Mouse (Mus musculus): ENCODE results near the gene Nln. TPM values are rescaled to one million over a fixed set of nuclear protein-coding genes. Genes with fewer than 3 reads are reported as not detected.

The Nln gene
- polyA plus RNA-seq, 1 experiment from 2014 or later: 21.5 TPM

- H3K27me3 ChIP-seq (replicated peaks; ENCODE audit: control insufficient read depth, insufficient read depth, low read length): no peaks in the 10 kb centered on the region
- peaks cover 66% of the 10 kb centered on the region for H3K4me1 ChIP-seq (ENCODE audit: control insufficient read depth, insufficient read depth, low read length)
- no peaks in the 10 kb centered on the region for H3K9me3 ChIP-seq (ENCODE audit: control insufficient read depth, low read length)
- DNase-seq (ENCODE audit: low spot score) (no peak), ATAC-seq (ENCODE audit: low read depth) (no peak)
- no peak overlapping the region for H3K9ac ChIP-seq (ENCODE audit: low read depth, low read length)
- no peak overlapping the region; the same call in 1 of the 2 replicates for H3K27ac ChIP-seq (replicated peaks; ENCODE audit: low read depth, low read length)
- WGBS: 76% methylated on average over 2 of the region's 2 CpGs
- no peak overlapping the region for H3K4me2 ChIP-seq (ENCODE audit: low read depth, low read length)
- no peaks in the 10 kb centered on the region for H3K36me3 ChIP-seq (ENCODE audit: control insufficient read depth, insufficient read depth, low read length)
- H3K4me3 ChIP-seq (ENCODE audit: low read depth, low read length): no peak overlapping the region
These were observed 73.8 kb downstream of the Nln start for GRCm38 (mm10) chr13:104035651-104036050.

- no peaks in the 10 kb centered on the region for H3K9me3 ChIP-seq (ENCODE audit: control insufficient read depth, low read length)
- no peak overlapping the region for H3K9ac ChIP-seq (ENCODE audit: low read depth, low read length)
- H3K4me2 ChIP-seq (ENCODE audit: low read depth, low read length): no peak overlapping the region
- DNase-seq (ENCODE audit: low spot score) (peak; percentile 91), ATAC-seq (ENCODE audit: low read depth) (peak; percentile 81)
- no peaks in the 10 kb centered on the region for H3K27me3 ChIP-seq (replicated peaks; ENCODE audit: control insufficient read depth, insufficient read depth, low read length)
- no peaks in the 10 kb centered on the region for H3K36me3 ChIP-seq (ENCODE audit: control insufficient read depth, insufficient read depth, low read length)
- 18% methylated on average over 6 of the region's 6 CpGs for WGBS
- peaks cover 66% of the 10 kb centered on the region for H3K4me1 ChIP-seq (ENCODE audit: control insufficient read depth, insufficient read depth, low read length)
- H3K4me3 ChIP-seq (ENCODE audit: low read depth, low read length): no peak overlapping the region
- H3K27ac ChIP-seq (replicated peaks; ENCODE audit: low read depth, low read length): peak overlapping the region; percentile 41
These were observed 74.6 kb downstream of the Nln start for GRCm38 (mm10) chr13:104034854-104035253.

- Histone ChIP-seq H3K4me1 (ENCODE audit: control insufficient read depth, insufficient read depth, low read length) (peaks cover 53% of the 10 kb centered on the region), H3K36me3 (ENCODE audit: control insufficient read depth, insufficient read depth, low read length) (no peaks in the 10 kb centered on the region), H3K27me3 (replicated peaks; ENCODE audit: control insufficient read depth, insufficient read depth, low read length) (no peaks in the 10 kb centered on the region), H3K9me3 (ENCODE audit: control insufficient read depth, low read length) (no peaks in the 10 kb centered on the region), H3K27ac (replicated peaks; ENCODE audit: low read depth, low read length) (peak overlapping the region; percentile 61), H3K4me2 (ENCODE audit: low read depth, low read length) (no peak overlapping the region), H3K9ac (ENCODE audit: low read depth, low read length) (no peak overlapping the region), H3K4me3 (ENCODE audit: low read depth, low read length) (no peak overlapping the region)
- 32% methylated on average over 3 of the region's 3 CpGs for WGBS
- DNase-seq (ENCODE audit: low spot score) (peak; percentile 86), ATAC-seq (ENCODE audit: low read depth) (0 out of 2 replicates have a peak, but pooled peaks have one; percentile 13)
These were observed 76.7 kb downstream of the Nln start for GRCm38 (mm10) chr13:104032620-104033133.

- peak overlapping the region; percentile 61; the same call in 1 of the 2 replicates for H3K27ac ChIP-seq (replicated peaks; ENCODE audit: low read depth, low read length)
- ATAC-seq (ENCODE audit: low read depth): peak; percentile 61
- 45% methylated on average over 12 of the region's 12 CpGs for WGBS
- peak; percentile 75 for DNase-seq (ENCODE audit: low spot score)
- H3K4me2 ChIP-seq (ENCODE audit: low read depth, low read length): no peak overlapping the region
- H3K9me3 ChIP-seq (ENCODE audit: control insufficient read depth, low read length): no peaks in the 10 kb centered on the region
- no peak overlapping the region; the same call in 1 of the 2 replicates for H3K9ac ChIP-seq (ENCODE audit: low read depth, low read length)
- H3K36me3 ChIP-seq (ENCODE audit: control insufficient read depth, insufficient read depth, low read length): no peaks in the 10 kb centered on the region
- peaks cover 46% of the 10 kb centered on the region for H3K4me1 ChIP-seq (ENCODE audit: control insufficient read depth, insufficient read depth, low read length)
- H3K27me3 ChIP-seq (replicated peaks; ENCODE audit: control insufficient read depth, insufficient read depth, low read length): no peaks in the 10 kb centered on the region
- no peak overlapping the region for H3K4me3 ChIP-seq (ENCODE audit: low read depth, low read length)
These were observed 77.5 kb downstream of the Nln start for GRCm38 (mm10) chr13:104031821-104032331.

GRCm38 (mm10) chr13:104030956-104031355, 78.5 kb downstream of the Nln start:
- Histone ChIP-seq H3K4me1 (ENCODE audit: control insufficient read depth, insufficient read depth, low read length) (peaks cover 38% of the 10 kb centered on the region), H3K9ac (ENCODE audit: low read depth, low read length) (no peak overlapping the region), H3K9me3 (ENCODE audit: control insufficient read depth, low read length) (no peaks in the 10 kb centered on the region), H3K27me3 (replicated peaks; ENCODE audit: control insufficient read depth, insufficient read depth, low read length) (no peaks in the 10 kb centered on the region), H3K4me2 (ENCODE audit: low read depth, low read length) (no peak overlapping the region), H3K4me3 (ENCODE audit: low read depth, low read length) (no peak overlapping the region), H3K27ac (replicated peaks; ENCODE audit: low read depth, low read length) (no peak overlapping the region), H3K36me3 (ENCODE audit: control insufficient read depth, insufficient read depth, low read length) (no peaks in the 10 kb centered on the region)
- WGBS: 85% methylated on average over 4 of the region's 4 CpGs
- ATAC-seq (ENCODE audit: low read depth) (no peak), DNase-seq (ENCODE audit: low spot score) (no peak)

- H3K27me3 ChIP-seq (replicated peaks; ENCODE audit: control insufficient read depth, insufficient read depth, low read length): no peaks in the 10 kb centered on the region
- H3K4me3 ChIP-seq (ENCODE audit: low read depth, low read length): no peak overlapping the region
- ATAC-seq (ENCODE audit: low read depth): no peak
- H3K4me2 ChIP-seq (ENCODE audit: low read depth, low read length): no peak overlapping the region
- DNase-seq (ENCODE audit: low spot score): no peak
- no peaks in the 10 kb centered on the region for H3K9me3 ChIP-seq (ENCODE audit: control insufficient read depth, low read length)
- H3K36me3 ChIP-seq (ENCODE audit: control insufficient read depth, insufficient read depth, low read length): no peaks in the 10 kb centered on the region
- peaks cover 35% of the 10 kb centered on the region for H3K4me1 ChIP-seq (ENCODE audit: control insufficient read depth, insufficient read depth, low read length)
- no peak overlapping the region for H3K27ac ChIP-seq (replicated peaks; ENCODE audit: low read depth, low read length)
- H3K9ac ChIP-seq (ENCODE audit: low read depth, low read length): no peak overlapping the region
These were observed 79.9 kb downstream of the Nln start for GRCm38 (mm10) chr13:104029511-104029910.

GRCm38 (mm10) chr13:104029089-104029488, 80.3 kb downstream of the Nln start:
- Histone ChIP-seq H3K9ac (ENCODE audit: low read depth, low read length) (no peak overlapping the region), H3K27me3 (replicated peaks; ENCODE audit: control insufficient read depth, insufficient read depth, low read length) (no peaks in the 10 kb centered on the region), H3K36me3 (ENCODE audit: control insufficient read depth, insufficient read depth, low read length) (no peaks in the 10 kb centered on the region), H3K4me1 (ENCODE audit: control insufficient read depth, insufficient read depth, low read length) (peaks cover 33% of the 10 kb centered on the region), H3K27ac (replicated peaks; ENCODE audit: low read depth, low read length) (no peak overlapping the region), H3K9me3 (ENCODE audit: control insufficient read depth, low read length) (no peaks in the 10 kb centered on the region), H3K4me3 (ENCODE audit: low read depth, low read length) (no peak overlapping the region), H3K4me2 (ENCODE audit: low read depth, low read length) (no peak overlapping the region)
- ATAC-seq (ENCODE audit: low read depth) (no peak), DNase-seq (ENCODE audit: low spot score) (no peak)
- 82% methylated on average over 5 of the region's 5 CpGs for WGBS

GRCm38 (mm10) chr13:104026525-104026924, 82.9 kb downstream of the Nln start:
- Histone ChIP-seq H3K4me3 (ENCODE audit: low read depth, low read length) (no peak overlapping the region), H3K27ac (replicated peaks; ENCODE audit: low read depth, low read length) (no peak overlapping the region), H3K4me2 (ENCODE audit: low read depth, low read length) (no peak overlapping the region), H3K9me3 (ENCODE audit: control insufficient read depth, low read length) (no peaks in the 10 kb centered on the region), H3K9ac (ENCODE audit: low read depth, low read length) (no peak overlapping the region), H3K36me3 (ENCODE audit: control insufficient read depth, insufficient read depth, low read length) (no peaks in the 10 kb centered on the region), H3K27me3 (replicated peaks; ENCODE audit: control insufficient read depth, insufficient read depth, low read length) (no peaks in the 10 kb centered on the region), H3K4me1 (ENCODE audit: control insufficient read depth, insufficient read depth, low read length) (peaks cover 30% of the 10 kb centered on the region)
- no peak for DNase-seq (ENCODE audit: low spot score)
- no peak for ATAC-seq (ENCODE audit: low read depth)
- 71% methylated on average over 3 of the region's 3 CpGs for WGBS

GRCm38 (mm10) chr13:104025710-104025995, 83.8 kb downstream of the Nln start:
- H3K4me2 ChIP-seq (ENCODE audit: low read depth, low read length): peak overlapping the region; percentile 42
- H3K4me3 ChIP-seq (ENCODE audit: low read depth, low read length): no peak overlapping the region
- 38% methylated on average over 6 of the region's 6 CpGs for WGBS
- H3K27me3 ChIP-seq (replicated peaks; ENCODE audit: control insufficient read depth, insufficient read depth, low read length): no peaks in the 10 kb centered on the region
- peaks cover 28% of the 10 kb centered on the region for H3K4me1 ChIP-seq (ENCODE audit: control insufficient read depth, insufficient read depth, low read length)
- ATAC-seq (ENCODE audit: low read depth) (no peak), DNase-seq (ENCODE audit: low spot score) (peak; percentile 67)
- H3K9me3 ChIP-seq (ENCODE audit: control insufficient read depth, low read length): no peaks in the 10 kb centered on the region
- H3K27ac ChIP-seq (replicated peaks; ENCODE audit: low read depth, low read length): peak overlapping the region; percentile 86
- H3K9ac ChIP-seq (ENCODE audit: low read depth, low read length): peak overlapping the region; percentile 44; the same call in 1 of the 2 replicates
- no peaks in the 10 kb centered on the region for H3K36me3 ChIP-seq (ENCODE audit: control insufficient read depth, insufficient read depth, low read length)

Measured in embryonic facial prominence, embryonic 14.5 days (tissue).